Comparison of ENCODE assay signal across 13 mouse cellular contexts in genomic region chr15:61108957-61109356, GRCm38 (mm10).
DNase-seq lines count a peak whose midpoint lies in the region; ATAC-seq and TF ChIP-seq lines count a peak whose summit lies in the region.
"Had no signal": no experiment of that assay in that cellular context is flagged by ENCODE, and none has a peak within 500 bp of the region (broad histone marks: within the 10 kb centered on the region; RNA-seq: fewer than 3 reads in every experiment).

No protein-coding gene starts in this region.

- DNase-seq in heart, postnatal 0 days (ENCODE audit: low spot score): no peak
- DNase-seq in heart, adult 8-10 months (ENCODE audit: low spot score): no peak
- DNase-seq in brain, adult 2 months (ENCODE audit: low read depth, low spot score): peak; percentile 5
- DNase-seq in limb, embryonic 11.5 days (ENCODE audit: low spot score): peak; percentile 40
- DNase-seq in cerebellum, adult 8-10 months: no peak
- no peak for DNase-seq in c-Kit-positive CD71-positive TER-119-positive erythroid progenitor cells, embryonic 14.5 days (ENCODE audit: low spot score)
- DNase-seq: layer of hippocampus, adult 9-11 months; right cerebral cortex, postnatal 25 days had no signal

- H3K9ac ChIP-seq in heart, postnatal 0 days (replicated peaks; ENCODE audit: low read depth, low read length): no peak overlapping the region
- H3K9ac ChIP-seq in embryonic facial prominence, embryonic 12.5 days: no peak overlapping the region
- no peak overlapping the region for H3K9ac ChIP-seq in limb, embryonic 11.5 days (ENCODE audit: low read length)
- H3K9ac ChIP-seq: liver, embryonic 15.5 days; neural tube, embryonic 13.5 days; stomach, embryonic 15.5 days had no signal

- ATAC-seq in heart, postnatal 0 days (ENCODE audit: insufficient read depth, low read depth): peak; percentile 39; the same call in 1 of the 2 replicates
- no peak for ATAC-seq in embryonic facial prominence, embryonic 12.5 days (ENCODE audit: insufficient number of reproducible peaks, insufficient read depth, low FRiP score, low TSS enrichment)
- ATAC-seq in limb, embryonic 11.5 days (ENCODE audit: insufficient number of reproducible peaks, low FRiP score, low TSS enrichment, low read depth): peak; percentile 77; the same call in 1 of the 2 replicates
- ATAC-seq: hindbrain, embryonic 16.5 days had no signal

- no peaks in the 10 kb centered on the region for H3K9me3 ChIP-seq in heart, postnatal 0 days (replicated peaks; ENCODE audit: control insufficient read depth, low read length)
- H3K9me3 ChIP-seq in embryonic facial prominence, embryonic 12.5 days: no peaks in the 10 kb centered on the region
- H3K9me3 ChIP-seq in limb, embryonic 11.5 days (ENCODE audit: control insufficient read depth, low read length): no peaks in the 10 kb centered on the region
- H3K9me3 ChIP-seq: liver, embryonic 15.5 days; neural tube, embryonic 13.5 days; stomach, embryonic 15.5 days had no signal

- TF ChIP-seq EP300 in heart, postnatal 0 days (IDR thresholded peaks at IDR 0.05; ENCODE audit: low read depth): no peak

- H3K4me3 ChIP-seq in heart, postnatal 0 days (ENCODE audit: low read depth, low read length): no peak overlapping the region
- H3K4me3 ChIP-seq in embryonic facial prominence, embryonic 12.5 days: no peak overlapping the region
- no peak overlapping the region for H3K4me3 ChIP-seq in limb, embryonic 11.5 days (ENCODE audit: low read depth, low read length)
- H3K4me3 ChIP-seq: liver, embryonic 15.5 days; neural tube, embryonic 13.5 days; stomach, embryonic 15.5 days had no signal

- H3K4me2 ChIP-seq in heart, postnatal 0 days (ENCODE audit: low read depth, low read length): no peak overlapping the region
- H3K4me2 ChIP-seq in embryonic facial prominence, embryonic 12.5 days (replicated peaks): no peak overlapping the region
- H3K4me2 ChIP-seq in limb, embryonic 11.5 days (ENCODE audit: low read depth, severe bottlenecking): no peak overlapping the region
- H3K4me2 ChIP-seq: liver, embryonic 15.5 days; neural tube, embryonic 13.5 days; stomach, embryonic 15.5 days had no signal

- peak overlapping the region; percentile 62 for H3K27ac ChIP-seq in heart, postnatal 0 days (ENCODE audit: low read depth)
- H3K27ac ChIP-seq in embryonic facial prominence, embryonic 12.5 days: peak overlapping the region; percentile 80
- peak overlapping the region; percentile 43; the same call in 1 of the 2 replicates for H3K27ac ChIP-seq in limb, embryonic 11.5 days (replicated peaks; ENCODE audit: low read depth, low read length)
- H3K27ac ChIP-seq: liver, embryonic 15.5 days; neural tube, embryonic 13.5 days had no signal

- no peak for TF ChIP-seq CTCF in heart, postnatal 0 days (IDR thresholded peaks at IDR 0.05; ENCODE audit: low read depth)

- H3K36me3 ChIP-seq in heart, postnatal 0 days (replicated peaks; ENCODE audit: control insufficient read depth, insufficient read depth, low read length): no peaks in the 10 kb centered on the region
- H3K36me3 ChIP-seq in embryonic facial prominence, embryonic 12.5 days: no peaks in the 10 kb centered on the region
- no peaks in the 10 kb centered on the region for H3K36me3 ChIP-seq in limb, embryonic 11.5 days (ENCODE audit: control insufficient read depth, insufficient read depth, low read length)
- H3K36me3 ChIP-seq: liver, embryonic 15.5 days; neural tube, embryonic 13.5 days; stomach, embryonic 15.5 days had no signal

- H3K4me1 ChIP-seq in heart, postnatal 0 days (ENCODE audit: control insufficient read depth, insufficient read depth): no peaks in the 10 kb centered on the region
- peaks cover 17% of the 10 kb centered on the region for H3K4me1 ChIP-seq in embryonic facial prominence, embryonic 12.5 days
- H3K4me1 ChIP-seq in limb, embryonic 11.5 days (ENCODE audit: control insufficient read depth, insufficient read depth, low read length): peaks cover 4% of the 10 kb centered on the region; the same call in 1 of the 2 replicates
- H3K4me1 ChIP-seq: liver, embryonic 15.5 days; stomach, embryonic 15.5 days had no signal

- WGBS in heart, postnatal 0 days: 42% methylated on average over 2 of the region's 2 CpGs
- 31% methylated on average over 2 of the region's 2 CpGs for WGBS in embryonic facial prominence, embryonic 12.5 days
- WGBS in limb, embryonic 11.5 days: 24% methylated on average over 2 of the region's 2 CpGs

- H3K27me3 ChIP-seq in heart, postnatal 0 days (ENCODE audit: control insufficient read depth, insufficient read depth, low read length): no peaks in the 10 kb centered on the region
- no peaks in the 10 kb centered on the region for H3K27me3 ChIP-seq in embryonic facial prominence, embryonic 12.5 days
- no peaks in the 10 kb centered on the region for H3K27me3 ChIP-seq in limb, embryonic 11.5 days (ENCODE audit: control insufficient read depth, insufficient read depth, low read length)
- H3K27me3 ChIP-seq: liver, embryonic 15.5 days; stomach, embryonic 15.5 days had no signal

Comparison
In these comparisons a context has a peak if more than half of its experiments do, and no peak if none do; other contexts are left out.
1. DNase-seq: peak in brain, adult 2 months (single experiment) and limb, embryonic 11.5 days (single experiment); none in heart, postnatal 0 days (single experiment), heart, adult 8-10 months (single experiment), cerebellum, adult 8-10 months (single experiment) and c-Kit-positive CD71-positive TER-119-positive erythroid progenitor cells, embryonic 14.5 days (single experiment).
2. Peak in every context shown above with its lines, with median percentiles within 50 percentile points of each other: H3K27ac ChIP-seq.